Mouse (Mus musculus): ENCODE data around the gene Lnx1.

Gene Lnx1

DNA sequence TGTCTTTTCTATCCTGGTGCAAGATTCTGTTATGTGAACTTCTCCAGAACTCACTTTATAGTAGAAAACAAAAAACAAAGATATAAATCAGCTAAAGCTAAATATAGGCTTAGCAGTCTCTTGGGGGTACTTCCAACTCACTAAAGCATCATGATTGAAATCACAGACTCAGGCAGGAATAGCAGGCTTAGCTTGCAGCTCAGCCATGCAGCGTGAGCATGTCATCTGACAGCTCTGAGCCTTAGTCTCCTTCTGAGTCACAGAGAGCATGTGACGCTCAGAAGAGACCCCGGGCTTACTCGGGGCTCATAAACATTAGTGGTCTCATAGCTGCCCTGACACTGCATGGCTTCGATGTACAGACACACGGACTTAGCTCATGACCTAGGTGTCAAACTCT, 100.7 kb downstream of the Lnx1 start:
- no peak for DNase-seq (ENCODE audit: low read depth)

DNA sequence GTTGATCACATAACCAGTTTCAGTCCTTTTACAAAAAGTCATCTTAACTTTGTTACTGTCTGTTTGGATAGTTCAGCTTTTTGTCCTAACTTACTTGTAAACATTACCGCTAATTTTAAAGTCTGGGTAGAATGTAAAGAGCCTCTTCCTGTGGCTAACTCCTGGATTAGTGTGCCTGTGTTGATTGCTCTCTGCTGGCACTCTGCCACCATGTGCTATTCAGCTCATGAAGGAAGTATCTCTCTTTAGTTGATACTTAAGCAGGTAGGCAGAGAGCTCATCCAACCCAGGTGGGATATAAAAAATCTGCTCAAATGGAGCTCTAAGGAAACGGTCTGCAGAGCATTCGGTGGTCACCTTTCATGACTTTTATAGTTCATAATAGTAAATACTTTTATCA, 101.5 kb downstream of the Lnx1 start:
- no peak for DNase-seq (ENCODE audit: low read depth)

DNA sequence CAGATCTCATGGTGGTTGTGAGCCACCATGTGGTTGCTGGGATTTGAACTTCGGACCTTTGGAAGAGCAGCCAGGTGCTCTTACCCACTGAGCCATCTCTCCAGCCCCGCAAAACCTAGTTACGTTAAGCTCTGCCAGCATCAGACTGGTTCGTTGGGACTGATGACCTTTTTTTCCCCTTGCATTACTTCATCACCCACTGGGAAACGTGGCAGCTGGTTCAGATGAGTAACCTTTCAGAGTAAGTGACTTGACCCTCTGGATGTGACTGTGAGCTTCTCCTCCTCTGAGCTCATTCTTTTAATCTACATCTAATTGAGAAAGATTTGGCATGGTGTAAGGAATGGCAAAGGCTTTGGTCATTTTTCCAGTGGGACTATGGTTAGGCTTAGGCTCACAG, 102.7 kb downstream of the Lnx1 start:
- DNase-seq (ENCODE audit: low read depth), result no peak

DNA sequence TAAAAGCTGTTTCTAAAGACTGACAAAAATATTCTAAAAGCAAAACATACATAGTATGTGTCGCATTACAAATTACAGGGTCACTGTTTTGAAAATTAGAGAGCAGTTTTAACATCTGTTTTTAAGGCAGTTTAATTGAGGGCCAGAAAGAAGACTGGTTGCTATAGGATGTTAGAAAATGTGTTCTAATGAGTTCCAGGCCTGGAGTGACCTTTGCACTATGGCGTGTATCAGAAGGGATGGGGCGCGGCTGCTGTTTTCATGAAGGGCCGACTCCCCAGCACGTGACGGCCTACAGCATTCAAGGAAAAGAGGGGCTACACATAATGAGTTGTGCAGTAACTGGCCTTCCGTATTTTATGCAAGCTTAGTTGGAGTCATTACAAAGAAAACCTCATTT, 109.6 kb downstream of the Lnx1 start:
- no peak for DNase-seq (ENCODE audit: low read depth)

DNA sequence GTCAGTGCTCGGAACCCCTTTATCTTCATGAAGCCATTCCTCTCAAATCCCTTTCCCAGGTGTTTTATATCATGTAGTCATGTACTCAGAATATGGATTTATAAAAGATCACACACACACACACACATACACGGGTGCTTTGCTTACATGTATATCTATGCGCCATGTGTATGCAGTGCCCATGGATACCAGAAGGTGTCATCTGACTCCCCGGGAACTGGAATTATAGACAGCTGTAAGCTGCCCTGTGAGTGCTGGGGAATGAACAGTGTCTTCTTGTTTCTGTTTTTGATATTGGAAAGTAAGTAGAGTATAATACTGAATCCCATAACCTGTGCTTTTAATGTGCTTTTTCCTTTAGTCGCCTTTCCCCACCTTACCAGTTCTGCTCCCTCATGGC, 111.3 kb downstream of the Lnx1 start:
- no peak for DNase-seq (ENCODE audit: low read depth)

DNA sequence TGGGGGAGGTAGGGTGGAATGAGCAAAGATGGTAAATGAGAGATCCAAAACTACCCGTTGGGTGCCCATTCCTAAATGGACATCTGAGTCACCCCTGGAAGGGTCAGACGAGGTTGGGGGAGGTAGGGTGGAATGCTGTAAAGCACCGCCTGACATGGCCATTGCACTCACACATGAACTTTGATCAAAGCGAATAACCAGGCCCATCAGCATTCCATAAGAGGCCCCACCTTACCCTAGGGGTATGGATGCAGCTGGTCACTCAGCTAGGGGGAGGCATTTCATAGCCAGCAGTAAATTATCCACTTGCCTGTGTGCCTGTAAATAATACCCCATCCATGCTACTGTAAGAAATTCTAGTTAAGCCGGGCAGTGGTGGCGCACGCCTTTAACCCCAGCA, 113.6 kb downstream of the Lnx1 start:
- no peak for DNase-seq (ENCODE audit: low read depth)

DNA sequence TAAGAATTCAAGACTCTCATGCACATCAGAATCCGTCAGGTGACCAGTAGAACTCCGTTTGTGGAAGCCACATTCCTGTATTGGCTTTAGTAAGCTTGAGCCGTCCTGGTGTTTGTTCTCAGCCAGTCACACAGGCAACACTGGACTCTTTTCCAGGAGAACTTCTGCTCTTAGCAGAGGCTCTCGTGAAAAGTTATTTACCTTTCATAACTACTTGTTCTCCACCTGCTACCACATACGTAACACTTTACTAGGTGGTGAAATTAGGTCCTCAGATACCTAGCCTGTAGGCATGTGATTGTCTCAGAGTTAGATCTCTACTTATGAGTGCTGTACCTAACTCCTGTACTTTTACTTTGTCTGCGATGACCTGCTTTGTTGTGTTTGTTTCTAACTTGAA, 130.9 kb downstream of the Lnx1 start:
- no peak for DNase-seq (ENCODE audit: low read depth)

DNA sequence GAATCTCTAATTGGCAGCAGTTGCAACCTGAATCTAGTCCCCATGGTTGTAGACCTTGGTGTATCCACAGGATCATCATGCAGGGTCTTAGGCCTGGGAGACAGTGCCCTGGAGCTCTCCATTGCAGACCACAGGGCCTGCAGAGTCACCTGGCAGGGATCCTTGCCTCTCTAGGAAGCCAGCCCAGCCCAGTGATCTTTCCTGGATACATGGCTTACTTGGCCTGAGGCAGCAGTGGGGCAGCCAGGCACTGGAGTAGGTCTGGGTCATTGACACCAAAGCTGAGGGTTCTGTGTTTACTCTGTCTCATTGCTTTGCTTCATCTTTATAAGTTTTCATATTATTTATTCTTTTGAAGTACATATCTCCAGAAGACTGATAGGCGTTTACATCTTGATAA, 141.6 kb downstream of the Lnx1 start:
- DNase-seq (ENCODE audit: low read depth), result no peak

DNA sequence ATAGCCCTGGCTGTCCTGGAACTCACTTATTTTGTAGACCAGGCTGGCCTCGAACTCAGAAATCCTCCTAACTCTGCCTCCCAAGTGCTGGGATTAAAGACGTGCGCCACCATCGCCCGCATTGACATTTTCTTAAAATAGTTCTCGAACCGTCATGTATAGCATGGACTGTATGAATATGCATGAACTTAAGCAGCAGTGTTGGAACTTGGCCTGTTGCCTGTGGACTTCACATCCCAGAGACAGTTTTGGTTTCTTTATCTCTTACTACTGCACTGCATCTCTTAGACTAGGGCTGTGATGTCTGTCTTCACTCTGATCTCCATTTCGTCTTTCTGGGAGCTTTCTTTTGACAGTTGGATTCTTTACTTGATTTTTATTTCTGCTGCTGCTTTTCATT, 153.1 kb downstream of the Lnx1 start:
- DNase-seq (ENCODE audit: low read depth), result no peak

DNA sequence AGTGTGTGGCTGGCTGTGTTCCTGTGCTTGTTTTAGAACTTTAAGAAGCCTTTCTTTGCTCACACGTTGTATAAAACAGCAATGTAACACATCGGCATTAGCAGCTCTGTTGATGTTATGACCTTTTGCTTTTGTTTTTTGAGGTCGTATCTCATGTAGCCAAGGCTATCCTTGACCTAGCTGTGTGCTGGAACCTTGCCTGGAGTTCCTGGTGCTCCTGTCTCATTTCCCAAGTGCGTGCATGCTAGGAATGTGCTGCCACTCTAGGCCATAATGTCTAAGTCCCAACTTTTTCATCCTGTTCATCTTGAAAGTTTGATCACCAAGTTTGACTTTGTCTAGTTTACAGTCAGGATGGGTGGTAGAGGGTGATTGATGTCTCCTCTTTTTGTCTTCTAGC, 157.1 kb downstream of the Lnx1 start:
- DNase-seq (ENCODE audit: low read depth), result no peak
